Mouse (Mus musculus) NIH3T3 (cell line): ENCODE results near the gene Ccr3.
"Not testable (repeated sequence)": the region's sequence is repeated elsewhere in the genome, so short reads cannot be mapped to it uniquely, and the experiment has no call there.

Experiments
- DNase-seq: peaks from one replicate; pipeline ENCODE4 v3.0.0-alpha.2; 2012; ENCODE audit warnings: low read depth

Gene Ccr3

GRCm38 (mm10) chr9:124053532-124053931, 31.8 kb downstream of the Ccr3 start:
- DNase-seq, result no peak

GRCm38 (mm10) chr9:124056158-124056709, 34.5 kb downstream of the Ccr3 start:
- DNase-seq, result no peak

- no peak for DNase-seq
Measured at GRCm38 (mm10) chr9:124059660-124060352, 38.0 kb downstream of the Ccr3 start.

DNA sequence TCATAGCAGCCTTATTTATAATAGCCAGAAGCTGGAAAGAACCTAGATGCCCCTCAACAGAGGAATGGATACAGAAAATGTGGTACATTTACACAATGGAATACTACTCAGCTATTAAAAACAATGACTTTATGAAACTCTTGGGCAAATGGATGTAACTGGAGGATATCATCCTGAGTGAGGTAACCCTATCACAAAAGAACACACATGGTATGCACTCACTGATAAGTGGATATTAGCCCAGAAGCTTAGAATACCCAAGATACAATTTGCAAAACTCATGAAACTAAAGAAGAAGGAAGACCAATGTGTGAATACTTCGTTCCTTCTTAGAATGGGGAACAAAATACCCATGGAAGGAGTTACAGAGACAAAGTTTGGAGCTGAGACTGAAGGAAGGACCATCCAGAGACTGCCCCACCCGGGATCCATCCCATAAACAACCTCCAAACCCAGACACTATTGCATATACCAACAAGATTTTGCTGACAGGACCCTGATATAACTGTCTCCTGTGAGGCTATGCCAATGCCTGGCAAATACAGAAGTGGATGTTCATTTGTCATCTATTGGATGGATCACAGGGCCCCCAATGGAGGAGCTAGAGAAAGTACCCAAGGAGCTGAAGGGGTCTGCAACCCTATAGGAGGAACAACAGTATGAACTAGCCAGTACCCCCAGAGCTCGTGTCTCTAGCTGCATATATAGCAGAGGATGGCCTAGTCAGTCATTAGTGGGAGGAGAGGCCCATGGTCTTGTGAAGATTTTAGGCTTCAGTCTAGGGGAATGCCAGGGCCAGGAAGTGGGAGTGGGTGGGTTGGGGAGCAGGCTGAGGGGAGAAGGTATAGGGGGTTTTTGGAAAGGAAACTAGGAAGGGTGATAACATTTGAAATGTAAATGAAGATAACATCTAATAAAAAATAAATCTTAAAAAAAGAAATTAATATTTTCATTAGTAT, 40.0 kb downstream of the Ccr3 start:
- not testable (repeated sequence) for DNase-seq

DNA sequence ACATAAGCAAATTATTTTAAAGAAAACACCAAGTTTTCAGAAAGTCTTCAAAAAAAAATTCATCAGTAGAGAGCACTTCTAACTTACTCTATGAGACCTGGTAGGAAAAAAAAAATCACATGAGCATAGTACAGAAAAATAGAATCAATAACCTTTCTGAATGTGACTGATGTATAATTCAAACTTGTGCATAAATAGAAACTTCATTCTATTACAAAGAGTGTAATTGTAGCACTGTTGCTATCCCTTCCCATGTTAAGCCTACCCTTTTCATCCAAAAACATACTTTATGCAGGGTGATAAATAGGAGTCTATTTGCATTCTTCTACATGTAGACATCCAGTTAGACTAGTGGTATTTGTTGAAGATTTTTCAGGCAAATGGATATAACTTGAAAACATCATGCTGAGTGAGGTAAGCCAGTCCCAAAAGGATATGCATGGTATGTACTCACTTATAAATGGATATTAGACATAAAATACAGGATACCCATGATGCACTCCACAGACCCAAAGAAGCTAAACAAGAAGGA, 44.9 kb downstream of the Ccr3 start:
- DNase-seq, result no peak

DNA sequence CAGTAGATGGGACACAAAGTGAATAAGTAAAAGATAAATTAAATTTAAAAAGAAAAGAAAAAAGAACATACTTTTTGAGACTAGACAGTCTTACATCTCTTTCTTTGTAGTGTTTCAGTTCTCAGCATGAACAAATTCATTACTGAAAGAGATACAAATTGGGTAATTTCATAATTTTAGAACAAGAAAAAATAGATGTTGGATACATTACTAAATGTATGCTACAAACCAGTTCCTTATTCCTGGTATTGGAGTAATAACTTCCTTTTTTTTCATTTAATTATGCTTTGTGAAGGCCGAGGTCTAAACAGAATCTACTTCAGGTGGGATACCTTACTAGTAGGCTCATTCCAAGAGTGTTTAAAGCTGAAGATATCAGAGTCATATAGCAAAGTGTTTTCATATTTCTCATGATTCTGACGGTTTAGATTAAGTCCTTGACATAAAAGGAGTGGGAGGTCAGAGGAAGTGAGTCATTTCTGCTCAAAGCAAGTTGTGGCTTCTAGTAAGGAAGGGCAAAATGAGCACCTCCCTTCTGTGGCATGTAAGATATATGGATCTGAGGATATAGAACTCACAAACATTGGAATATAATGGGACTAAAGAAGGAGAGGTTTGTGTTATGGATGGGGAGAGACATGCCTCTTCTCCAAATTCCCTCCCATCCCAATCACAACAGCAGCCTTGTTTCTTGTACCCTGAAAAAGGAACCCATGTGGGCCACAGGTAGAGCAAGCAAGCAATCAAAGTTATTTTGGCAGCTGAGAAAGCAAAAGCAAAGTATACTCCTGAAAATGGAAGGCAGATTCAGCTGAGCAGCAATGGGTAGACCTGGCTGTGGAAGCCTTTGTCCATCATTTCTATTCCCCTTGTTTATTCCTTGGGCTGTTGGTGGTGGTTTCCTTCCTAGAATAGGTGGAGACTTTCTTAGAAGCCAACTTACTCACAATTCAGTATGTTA, 46.6 kb downstream of the Ccr3 start:
- no peak for DNase-seq

GRCm38 (mm10) chr9:124071506-124071905, 49.7 kb downstream of the Ccr3 start:
- DNase-seq, result no peak

GRCm38 (mm10) chr9:124079803-124080202, 58.0 kb downstream of the Ccr3 start:
- DNase-seq, result no peak

GRCm38 (mm10) chr9:124080471-124080870, 58.7 kb downstream of the Ccr3 start:
- DNase-seq, result not testable (repeated sequence)
